Mouse (Mus musculus): ENCODE results near the gene Krtap4-9. TPM values are rescaled to one million over a fixed set of nuclear protein-coding genes. Genes with fewer than 3 reads are reported as not detected.
"Not testable (repeated sequence)": the region's sequence is repeated elsewhere in the genome, so short reads cannot be mapped to it uniquely, and the experiment has no call there.

Krtap4-9 gene
- total and polyA plus RNA-seq, 2 experiments from 2014 or later, result not detected

DNA sequence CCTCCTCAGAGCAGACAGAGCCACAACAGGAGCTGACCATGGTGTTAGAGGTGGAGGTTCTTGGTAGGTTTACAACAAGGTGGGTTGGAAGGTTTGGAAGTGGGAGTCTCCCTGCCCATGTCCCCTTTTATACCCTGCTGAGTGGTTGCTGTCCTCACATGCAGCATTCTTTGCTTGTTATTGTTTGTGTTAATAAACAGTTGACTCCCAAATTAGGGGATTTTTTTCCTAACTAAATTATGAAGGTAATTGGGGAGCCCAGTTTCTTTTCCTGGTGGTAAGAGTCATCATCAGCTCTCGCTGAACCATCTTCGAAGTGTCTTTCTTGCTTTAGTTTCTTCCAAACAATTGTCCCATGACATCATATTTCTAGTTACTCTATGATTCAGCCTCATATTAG is 4.4 kb upstream of the Krtap4-9 start, which contains the start of gene Krtap4-8:
TSS of gene Krtap4-8 (minus strand) at position 101 of the 400 bp plus-strand sequence.
- no peak for TF ChIP-seq CTCF (IDR thresholded peaks at IDR 0.05)
- H3K27ac ChIP-seq (ENCODE audit: low read depth, low read length), result no peak within 1 kb of the TSS
- 93% methylated on average over 2 of the region's 2 CpGs for WGBS
- no peaks in the 10 kb centered on the region for H3K27me3 ChIP-seq (ENCODE audit: insufficient read depth, low read length)
- H3K9ac ChIP-seq (replicated peaks; ENCODE audit: low read length, poor library complexity, severe bottlenecking), result no peak within 1 kb of the TSS
- no peaks in the 10 kb centered on the region for H3K9me3 ChIP-seq (ENCODE audit: low read length)
- H3K4me1 ChIP-seq (ENCODE audit: insufficient read depth, low read length), result no peaks in the 10 kb centered on the region
- no peak within 1 kb of the TSS for H3K4me3 ChIP-seq (ENCODE audit: low read depth, low read length)
- ATAC-seq (ENCODE audit: low FRiP score) (no peak), DNase-seq (ENCODE audit: low spot score) (no peak)
- H3K36me3 ChIP-seq (ENCODE audit: insufficient read depth, low read length), result no peaks in the 10 kb centered on the region
- H3K4me2 ChIP-seq (ENCODE audit: low read depth, low read length, poor library complexity, severe bottlenecking), result no peak within 1 kb of the TSS

DNA sequence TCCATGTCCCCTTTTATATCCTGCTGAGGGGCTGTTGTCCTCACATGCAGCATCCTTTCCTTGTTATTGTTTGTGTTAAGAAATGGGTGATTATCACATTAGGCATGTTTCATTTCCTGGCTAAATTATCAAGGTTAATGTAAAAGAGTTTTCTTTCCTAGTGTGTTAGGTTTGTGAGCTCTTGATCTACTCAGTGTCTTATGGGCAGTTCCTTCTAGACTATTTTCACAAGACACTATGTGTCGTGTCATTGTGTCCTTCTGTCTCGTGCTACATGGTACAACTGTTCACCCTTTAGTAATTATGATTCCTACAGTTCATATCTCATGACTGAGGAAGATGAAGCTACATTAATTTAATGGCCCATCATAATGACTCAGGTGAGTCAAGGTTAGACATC is 8.4 kb downstream of the Krtap4-9 start, which contains the start of gene Gm11596:
TSS of gene Gm11596 (minus strand) at position 101 of the 400 bp plus-strand sequence.
- Histone ChIP-seq H3K27ac (ENCODE audit: low read depth, low read length) (no peak within 1 kb of the TSS), H3K4me1 (ENCODE audit: insufficient read depth, low read length) (no peaks in the 10 kb centered on the region), H3K4me2 (ENCODE audit: low read depth, low read length, poor library complexity, severe bottlenecking) (no peak within 1 kb of the TSS), H3K9me3 (ENCODE audit: low read length) (no peaks in the 10 kb centered on the region), H3K36me3 (ENCODE audit: insufficient read depth, low read length) (no peaks in the 10 kb centered on the region), H3K4me3 (ENCODE audit: low read depth, low read length) (no peak within 1 kb of the TSS), H3K9ac (replicated peaks; ENCODE audit: low read length, poor library complexity, severe bottlenecking) (no peak within 1 kb of the TSS), H3K27me3 (ENCODE audit: insufficient read depth, low read length) (no peaks in the 10 kb centered on the region)
- DNase-seq (ENCODE audit: low spot score) (no peak), ATAC-seq (ENCODE audit: low FRiP score) (no peak)
- WGBS, result 83% methylated on average over 2 of the region's 2 CpGs
- TF ChIP-seq CTCF (IDR thresholded peaks at IDR 0.05), result no peak

- H3K4me2 ChIP-seq (ENCODE audit: low read depth, low read length, poor library complexity, severe bottlenecking); H3K9me3 ChIP-seq (ENCODE audit: low read length); H3K4me1 ChIP-seq (ENCODE audit: insufficient read depth, low read length); H3K27ac ChIP-seq (ENCODE audit: low read depth, low read length); H3K9ac ChIP-seq (replicated peaks; ENCODE audit: low read length, poor library complexity, severe bottlenecking); H3K36me3 ChIP-seq (ENCODE audit: insufficient read depth, low read length); H3K27me3 ChIP-seq (ENCODE audit: insufficient read depth, low read length); H3K4me3 ChIP-seq (ENCODE audit: low read depth, low read length); ATAC-seq (ENCODE audit: low FRiP score); DNase-seq (ENCODE audit: low spot score): not testable (repeated sequence)
- WGBS, result no CpG with 5 or more reads among the region's 1 CpGs
Observed at GRCm38 (mm10) chr11:99798832-99799231, 13.8 kb downstream of the Krtap4-9 start, which contains the start of gene Gm11569. Gene Gm11569 (minus strand): TSS chr11:99798932.

DNA sequence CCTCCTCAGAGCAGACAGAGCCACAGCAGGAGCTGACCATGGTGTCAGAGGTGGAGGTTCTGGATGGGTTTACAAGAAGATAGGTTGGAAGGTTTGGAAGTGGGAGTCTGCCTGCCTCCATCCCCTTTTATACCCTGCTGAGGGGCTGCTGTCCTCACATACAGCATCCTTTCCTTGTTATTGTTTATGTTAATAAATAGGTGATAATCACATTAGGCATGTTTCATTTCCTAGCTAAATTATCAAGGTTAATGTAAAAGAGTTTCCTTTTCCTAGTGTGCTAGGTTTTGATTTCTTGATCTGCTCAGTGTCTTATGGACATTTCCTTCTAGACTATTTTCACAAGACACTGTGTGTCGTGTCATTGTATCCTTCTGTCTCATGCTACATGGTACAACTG is 19.3 kb downstream of the Krtap4-9 start, which contains the start of gene Gm11554:
TSS of gene Gm11554 (minus strand) at position 101 of the 400 bp plus-strand sequence.
- not testable (repeated sequence) for H3K4me3 ChIP-seq (ENCODE audit: low read depth, low read length); H3K36me3 ChIP-seq (ENCODE audit: insufficient read depth, low read length); H3K4me1 ChIP-seq (ENCODE audit: insufficient read depth, low read length); DNase-seq (ENCODE audit: low spot score); H3K4me2 ChIP-seq (ENCODE audit: low read depth, low read length, poor library complexity, severe bottlenecking); H3K27me3 ChIP-seq (ENCODE audit: insufficient read depth, low read length); H3K9ac ChIP-seq (replicated peaks; ENCODE audit: low read length, poor library complexity, severe bottlenecking); H3K27ac ChIP-seq (ENCODE audit: low read depth, low read length); ATAC-seq (ENCODE audit: low FRiP score); H3K9me3 ChIP-seq (ENCODE audit: low read length)
- no CpG with 5 or more reads among the region's 1 CpGs for WGBS

DNA sequence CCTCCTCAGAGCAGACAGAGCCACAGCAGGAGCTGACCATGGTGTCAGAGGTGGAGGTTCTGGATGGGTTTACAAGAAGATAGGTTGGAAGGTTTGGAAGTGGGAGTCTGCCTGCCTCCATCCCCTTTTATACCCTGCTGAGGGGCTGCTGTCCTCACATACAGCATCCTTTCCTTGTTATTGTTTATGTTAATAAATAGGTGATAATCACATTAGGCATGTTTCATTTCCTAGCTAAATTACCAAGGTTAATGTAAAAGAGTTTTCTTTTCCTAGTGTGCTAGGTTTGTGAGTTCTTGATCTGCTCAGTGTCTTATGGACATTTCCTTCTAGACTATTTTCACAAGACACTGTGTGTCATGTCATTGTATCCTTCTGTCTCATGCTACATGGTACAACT is 24.8 kb downstream of the Krtap4-9 start, which contains the start of gene Krtap4-13:
TSS of gene Krtap4-13 (minus strand) at position 101 of the 400 bp plus-strand sequence.
- not testable (repeated sequence) for H3K9me3 ChIP-seq (ENCODE audit: low read length); H3K9ac ChIP-seq (replicated peaks; ENCODE audit: low read length, poor library complexity, severe bottlenecking); DNase-seq (ENCODE audit: low spot score); H3K4me2 ChIP-seq (ENCODE audit: low read depth, low read length, poor library complexity, severe bottlenecking); H3K36me3 ChIP-seq (ENCODE audit: insufficient read depth, low read length); H3K4me1 ChIP-seq (ENCODE audit: insufficient read depth, low read length); H3K27me3 ChIP-seq (ENCODE audit: insufficient read depth, low read length); ATAC-seq (ENCODE audit: low FRiP score); H3K27ac ChIP-seq (ENCODE audit: low read depth, low read length); H3K4me3 ChIP-seq (ENCODE audit: low read depth, low read length)

DNA sequence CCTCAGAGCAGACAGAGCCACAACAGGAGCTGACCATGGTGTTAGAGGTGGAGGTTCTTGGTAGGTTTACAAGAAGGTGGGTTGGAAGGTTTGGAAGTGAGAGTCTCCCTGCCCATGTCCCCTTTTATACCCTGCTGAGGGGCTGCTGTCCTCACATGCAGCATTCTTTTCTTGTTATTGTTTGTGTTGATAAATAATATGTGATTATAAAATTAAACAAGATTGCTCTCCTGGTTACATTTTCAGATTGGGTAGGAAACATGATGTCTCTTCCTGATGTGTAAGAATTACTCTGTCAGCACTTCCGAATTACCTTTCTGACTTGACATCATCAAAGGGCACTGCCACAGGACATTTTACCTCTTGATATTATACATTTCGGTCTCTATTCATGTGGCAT is 30.6 kb downstream of the Krtap4-9 start, which contains the start of gene Gm11564:
TSS of gene Gm11564 (minus strand) at position 101 of the 400 bp plus-strand sequence.
- H3K4me3 ChIP-seq (ENCODE audit: low read depth, low read length); ATAC-seq (ENCODE audit: low FRiP score); H3K4me1 ChIP-seq (ENCODE audit: insufficient read depth, low read length); H3K9me3 ChIP-seq (ENCODE audit: low read length); DNase-seq (ENCODE audit: low spot score); H3K36me3 ChIP-seq (ENCODE audit: insufficient read depth, low read length); H3K4me2 ChIP-seq (ENCODE audit: low read depth, low read length, poor library complexity, severe bottlenecking); H3K27me3 ChIP-seq (ENCODE audit: insufficient read depth, low read length); H3K27ac ChIP-seq (ENCODE audit: low read depth, low read length); H3K9ac ChIP-seq (replicated peaks; ENCODE audit: low read length, poor library complexity, severe bottlenecking): not testable (repeated sequence)
- 85% methylated on average over 2 of the region's 2 CpGs for WGBS

Other genes with a start within 250 kb of the Krtap4-9 start
Only the 30 nearest of the 43 such genes appear.
- not detected in 2 replicates for gene Krtap9-3, start 187.1 kb upstream of the Krtap4-9 start, total RNA-seq (2014; rRNA removed)
- not detected in 2 replicates for gene Krtap9-3, start 187.1 kb upstream of the Krtap4-9 start, polyA plus RNA-seq (2015; fragmentation: Nextera tagmentation; extraction: Ambion mirVana)
- not detected in 2 replicates for gene Gm11938, start 181.9 kb upstream of the Krtap4-9 start, total RNA-seq (2014; rRNA removed)
- gene Gm11938, start 181.9 kb upstream of the Krtap4-9 start, polyA plus RNA-seq (2015; fragmentation: Nextera tagmentation; extraction: Ambion mirVana), result not detected in 2 replicates
- not detected in 2 replicates for gene Gm11937, start 175.0 kb upstream of the Krtap4-9 start, total RNA-seq (2014; rRNA removed)
- gene Gm11937, start 175.0 kb upstream of the Krtap4-9 start, polyA plus RNA-seq (2015; fragmentation: Nextera tagmentation; extraction: Ambion mirVana), result not detected in 2 replicates
- gene Krtap2-4, start 170.4 kb upstream of the Krtap4-9 start, total RNA-seq (2014; rRNA removed), result not detected in 2 replicates
- not detected in 2 replicates for gene Krtap2-4, start 170.4 kb upstream of the Krtap4-9 start, polyA plus RNA-seq (2015; fragmentation: Nextera tagmentation; extraction: Ambion mirVana)
- not detected in 2 replicates for gene Gm11562, start 164.8 kb upstream of the Krtap4-9 start, total RNA-seq (2014; rRNA removed)
- gene Gm11562, start 164.8 kb upstream of the Krtap4-9 start, polyA plus RNA-seq (2015; fragmentation: Nextera tagmentation; extraction: Ambion mirVana), result not detected in 2 replicates
- gene Krtap4-1, start 157.0 kb upstream of the Krtap4-9 start, total RNA-seq (2014; rRNA removed), result not detected in 2 replicates
- gene Krtap4-1, start 157.0 kb upstream of the Krtap4-9 start, polyA plus RNA-seq (2015; fragmentation: Nextera tagmentation; extraction: Ambion mirVana), result not detected in 2 replicates
- gene Krtap4-2, start 150.1 kb upstream of the Krtap4-9 start, total RNA-seq (2014; rRNA removed), result not detected in 2 replicates
- gene Krtap4-2, start 150.1 kb upstream of the Krtap4-9 start, polyA plus RNA-seq (2015; fragmentation: Nextera tagmentation; extraction: Ambion mirVana), result not detected in 2 replicates
- not detected in 2 replicates for gene Krtap4-7, start 141.1 kb upstream of the Krtap4-9 start, total RNA-seq (2014; rRNA removed)
- gene Krtap4-7, start 141.1 kb upstream of the Krtap4-9 start, polyA plus RNA-seq (2015; fragmentation: Nextera tagmentation; extraction: Ambion mirVana), result not detected in 2 replicates
- gene Gm11555, start 135.0 kb upstream of the Krtap4-9 start, total RNA-seq (2014; rRNA removed), result not detected in 2 replicates
- not detected in 2 replicates for gene Gm11555, start 135.0 kb upstream of the Krtap4-9 start, polyA plus RNA-seq (2015; fragmentation: Nextera tagmentation; extraction: Ambion mirVana)
- gene Gm11563, start 126.2 kb upstream of the Krtap4-9 start, total RNA-seq (2014; rRNA removed), result not detected in 2 replicates
- not detected in 2 replicates for gene Gm11563, start 126.2 kb upstream of the Krtap4-9 start, polyA plus RNA-seq (2015; fragmentation: Nextera tagmentation; extraction: Ambion mirVana)
- gene Krtap4-6, start 119.2 kb upstream of the Krtap4-9 start, total RNA-seq (2014; rRNA removed), result not detected in 2 replicates
- not detected in 2 replicates for gene Krtap4-6, start 119.2 kb upstream of the Krtap4-9 start, polyA plus RNA-seq (2015; fragmentation: Nextera tagmentation; extraction: Ambion mirVana)
- gene Gm14190, start 94.5 kb upstream of the Krtap4-9 start, total RNA-seq (2014; rRNA removed), result not detected in 2 replicates
- gene Gm14190, start 94.5 kb upstream of the Krtap4-9 start, polyA plus RNA-seq (2015; fragmentation: Nextera tagmentation; extraction: Ambion mirVana), result not detected in 2 replicates
- not detected in 2 replicates for gene Gm14180, start 50.9 kb upstream of the Krtap4-9 start, total RNA-seq (2014; rRNA removed)
- gene Gm14180, start 50.9 kb upstream of the Krtap4-9 start, polyA plus RNA-seq (2015; fragmentation: Nextera tagmentation; extraction: Ambion mirVana), result not detected in 2 replicates
- gene Gm11595, start 12.3 kb upstream of the Krtap4-9 start, total RNA-seq (2014; rRNA removed), result not detected in 2 replicates
- not detected in 2 replicates for gene Gm11595, start 12.3 kb upstream of the Krtap4-9 start, polyA plus RNA-seq (2015; fragmentation: Nextera tagmentation; extraction: Ambion mirVana)
- not detected in 2 replicates for gene Krtap4-8, start 4.5 kb upstream of the Krtap4-9 start, total RNA-seq (2014; rRNA removed)
- not detected in 2 replicates for gene Krtap4-8, start 4.5 kb upstream of the Krtap4-9 start, polyA plus RNA-seq (2015; fragmentation: Nextera tagmentation; extraction: Ambion mirVana)
- not detected in 2 replicates for gene Gm11596, start 8.3 kb downstream of the Krtap4-9 start, total RNA-seq (2014; rRNA removed)
- gene Gm11596, start 8.3 kb downstream of the Krtap4-9 start, polyA plus RNA-seq (2015; fragmentation: Nextera tagmentation; extraction: Ambion mirVana), result not detected in 2 replicates
- gene Gm11569, start 13.7 kb downstream of the Krtap4-9 start, total RNA-seq (2014; rRNA removed), result not detected in 2 replicates
- not detected in 2 replicates for gene Gm11569, start 13.7 kb downstream of the Krtap4-9 start, polyA plus RNA-seq (2015; fragmentation: Nextera tagmentation; extraction: Ambion mirVana)
- gene Gm11554, start 19.2 kb downstream of the Krtap4-9 start, total RNA-seq (2014; rRNA removed), result not detected in 2 replicates
- not detected in 2 replicates for gene Gm11554, start 19.2 kb downstream of the Krtap4-9 start, polyA plus RNA-seq (2015; fragmentation: Nextera tagmentation; extraction: Ambion mirVana)
- not detected in 2 replicates for gene Krtap4-13, start 24.7 kb downstream of the Krtap4-9 start, total RNA-seq (2014; rRNA removed)
- gene Krtap4-13, start 24.7 kb downstream of the Krtap4-9 start, polyA plus RNA-seq (2015; fragmentation: Nextera tagmentation; extraction: Ambion mirVana), result not detected in 2 replicates
- gene Gm11564, start 30.5 kb downstream of the Krtap4-9 start, total RNA-seq (2014; rRNA removed), result not detected in 2 replicates
- not detected in 2 replicates for gene Gm11564, start 30.5 kb downstream of the Krtap4-9 start, polyA plus RNA-seq (2015; fragmentation: Nextera tagmentation; extraction: Ambion mirVana)
- not detected in 2 replicates for gene 2300003K06Rik, start 52.9 kb downstream of the Krtap4-9 start, total RNA-seq (2014; rRNA removed)
- not detected in 2 replicates for gene 2300003K06Rik, start 52.9 kb downstream of the Krtap4-9 start, polyA plus RNA-seq (2015; fragmentation: Nextera tagmentation; extraction: Ambion mirVana)
- gene Krtap4-16, start 66.4 kb downstream of the Krtap4-9 start, total RNA-seq (2014; rRNA removed), result not detected in 2 replicates
- gene Krtap4-16, start 66.4 kb downstream of the Krtap4-9 start, polyA plus RNA-seq (2015; fragmentation: Nextera tagmentation; extraction: Ambion mirVana), result not detected in 2 replicates
- not detected in 2 replicates for gene Gm11568, start 72.7 kb downstream of the Krtap4-9 start, total RNA-seq (2014; rRNA removed)
- gene Gm11568, start 72.7 kb downstream of the Krtap4-9 start, polyA plus RNA-seq (2015; fragmentation: Nextera tagmentation; extraction: Ambion mirVana), result not detected in 2 replicates
- gene Gm11559, start 79.3 kb downstream of the Krtap4-9 start, total RNA-seq (2014; rRNA removed), result not detected in 2 replicates
- not detected in 2 replicates for gene Gm11559, start 79.3 kb downstream of the Krtap4-9 start, polyA plus RNA-seq (2015; fragmentation: Nextera tagmentation; extraction: Ambion mirVana)
- gene Krtap9-1, start 88.2 kb downstream of the Krtap4-9 start, total RNA-seq (2014; rRNA removed), result not detected in 2 replicates
- not detected in 2 replicates for gene Krtap9-1, start 88.2 kb downstream of the Krtap4-9 start, polyA plus RNA-seq (2015; fragmentation: Nextera tagmentation; extraction: Ambion mirVana)
- gene Gm11567, start 94.0 kb downstream of the Krtap4-9 start, total RNA-seq (2014; rRNA removed), result not detected in 2 replicates
- gene Gm11567, start 94.0 kb downstream of the Krtap4-9 start, polyA plus RNA-seq (2015; fragmentation: Nextera tagmentation; extraction: Ambion mirVana), result not detected in 2 replicates
- gene Krtap31-1, start 122.7 kb downstream of the Krtap4-9 start, total RNA-seq (2014; rRNA removed), result not detected in 2 replicates
- not detected in 2 replicates for gene Krtap31-1, start 122.7 kb downstream of the Krtap4-9 start, polyA plus RNA-seq (2015; fragmentation: Nextera tagmentation; extraction: Ambion mirVana)
- gene Gm11565, start 129.6 kb downstream of the Krtap4-9 start, total RNA-seq (2014; rRNA removed), result not detected in 2 replicates
- not detected in 2 replicates for gene Gm11565, start 129.6 kb downstream of the Krtap4-9 start, polyA plus RNA-seq (2015; fragmentation: Nextera tagmentation; extraction: Ambion mirVana)
- not detected in 2 replicates for gene Krtap31-2, start 151.1 kb downstream of the Krtap4-9 start, total RNA-seq (2014; rRNA removed)
- gene Krtap31-2, start 151.1 kb downstream of the Krtap4-9 start, polyA plus RNA-seq (2015; fragmentation: Nextera tagmentation; extraction: Ambion mirVana), result not detected in 2 replicates
- gene Krtap9-5, start 163.3 kb downstream of the Krtap4-9 start, total RNA-seq (2014; rRNA removed), result not detected in 2 replicates
- gene Krtap9-5, start 163.3 kb downstream of the Krtap4-9 start, polyA plus RNA-seq (2015; fragmentation: Nextera tagmentation; extraction: Ambion mirVana), result not detected in 2 replicates